Mouse (Mus musculus) heart, postnatal 0 days (tissue): ENCODE results near the gene Gm40193.

ENCODE experiments used
- CTCF ChIP-seq: IDR thresholded peaks from 2 replicates; pipeline ENCODE4 v1.5.1; 2016; ENCODE audit warnings: antibody characterized with exemption, control low read depth, low read depth
- EP300 ChIP-seq: IDR thresholded peaks from 2 replicates; pipeline ENCODE4 v1.6.1; 2016; ENCODE audit warnings: antibody characterized with exemption, low read depth

- no peak for TF ChIP-seq CTCF
- no peak for TF ChIP-seq EP300
These were observed 49.5 kb upstream of the Gm40193 start for GRCm38 (mm10) chr11:70582196-70582595.
